Mouse (Mus musculus) subcutaneous adipose tissue, adult 2 months (tissue): ENCODE measurements around the gene Olfr1107. TPM values are rescaled to one million over a fixed set of nuclear protein-coding genes. Genes with fewer than 3 reads are reported as not detected.

Experiments
- polyA plus RNA-seq: library from polyadenylated mRNA; depleted of rRNA; stranded (reverse); fragments of >200 nt; gene quantifications from 2 replicates; pipeline ENCODE4 v1.2.3, GENCODE M21; 2012; ENCODE audit warnings: low replicate concordance; rRNA removed

Olfr1107 gene
- not detected in 2 replicates for polyA plus RNA-seq

DNA sequence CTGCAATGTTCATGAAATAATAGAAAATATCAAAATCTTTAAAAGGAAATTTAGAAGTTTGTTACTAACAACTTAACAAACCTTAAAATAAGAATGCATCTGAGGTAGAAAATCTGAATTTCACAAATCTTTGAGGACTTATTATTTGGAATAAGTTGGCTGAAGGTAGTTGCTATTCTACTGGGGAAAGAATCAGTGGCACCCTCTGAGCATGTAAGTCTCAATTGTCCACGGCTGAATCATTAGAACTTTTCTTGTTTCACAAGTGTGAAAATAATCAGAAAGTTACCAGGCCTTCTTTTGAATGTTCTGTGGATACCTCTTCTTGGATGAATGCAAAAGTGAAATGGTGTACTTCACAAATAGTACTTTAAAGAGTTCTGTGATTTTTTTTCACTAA is at the start of gene Olfr1107:
TSS of gene Olfr1107 (minus strand) at position 101 of the 400 bp plus-strand sequence.

GRCm38 (mm10) chr2:87114467-87114866 is 38.9 kb upstream of the Olfr1107 start, which contains the start of gene Olfr259:
Gene Olfr259, minus strand, starts transcription at chr2:87114567.

DNA sequence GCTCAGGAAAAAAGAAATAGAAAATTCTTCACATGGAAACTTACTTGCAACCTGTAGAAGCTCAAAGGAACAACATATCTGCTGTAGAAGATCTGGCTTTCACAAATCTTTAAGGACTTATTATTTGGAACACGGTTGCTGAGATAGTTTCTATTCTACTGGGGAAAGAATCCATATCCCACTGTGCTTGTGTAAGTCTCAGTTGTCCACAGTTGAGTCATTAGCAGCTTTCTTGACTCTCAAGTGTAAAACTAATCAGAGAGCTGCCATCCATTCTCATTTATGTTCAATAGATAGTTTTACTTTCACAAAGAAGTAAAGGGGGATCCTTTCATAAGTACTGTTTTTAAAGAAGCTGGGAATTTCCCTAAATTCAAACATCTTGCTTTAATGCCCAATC is 20.3 kb upstream of the Olfr1107 start, which contains the start of gene Olfr1109:
TSS of gene Olfr1109 (minus strand) at position 101 of the 400 bp plus-strand sequence.

DNA sequence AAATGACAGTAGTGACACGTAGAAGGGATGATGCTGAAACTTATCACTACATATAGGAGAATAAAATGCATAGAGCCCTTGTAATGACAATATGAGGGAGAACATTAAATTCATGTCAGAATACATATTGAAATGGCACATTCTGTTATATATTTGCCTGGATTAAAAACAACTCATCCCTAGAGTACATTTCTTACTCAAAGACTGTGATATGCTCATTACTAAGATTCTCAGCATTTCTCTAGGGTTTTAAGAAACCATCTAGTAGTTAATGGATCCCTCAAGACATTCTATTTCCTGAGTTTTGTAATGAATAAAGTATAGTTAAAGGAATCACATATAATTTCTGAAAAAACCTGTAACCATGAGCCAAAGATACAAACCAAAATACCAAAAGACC is 23.4 kb downstream of the Olfr1107 start, which contains the start of gene Olfr1106:
TSS of gene Olfr1106 (minus strand) at position 101 of the 400 bp plus-strand sequence.

DNA sequence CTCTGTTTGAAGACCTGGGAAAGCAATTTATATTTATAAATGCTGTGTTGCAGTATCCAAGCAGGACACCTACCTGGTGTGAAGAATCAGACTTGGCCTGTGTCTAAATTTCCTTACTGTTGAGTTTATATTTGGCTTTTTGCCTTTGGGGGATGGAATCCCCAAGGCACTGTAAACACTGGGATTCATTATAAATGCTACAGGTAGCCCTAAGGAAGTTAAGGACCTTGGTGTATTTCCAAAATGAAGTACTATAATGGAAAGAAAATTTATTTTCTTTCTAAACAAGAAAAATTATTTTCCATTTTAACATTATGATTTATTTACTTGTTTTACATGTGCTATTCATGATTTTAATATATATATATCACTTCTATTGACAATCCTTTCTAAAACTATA is 39.2 kb downstream of the Olfr1107 start, which contains the start of gene Olfr1105:
TSS of gene Olfr1105 (minus strand) at position 101 of the 400 bp plus-strand sequence.

DNA sequence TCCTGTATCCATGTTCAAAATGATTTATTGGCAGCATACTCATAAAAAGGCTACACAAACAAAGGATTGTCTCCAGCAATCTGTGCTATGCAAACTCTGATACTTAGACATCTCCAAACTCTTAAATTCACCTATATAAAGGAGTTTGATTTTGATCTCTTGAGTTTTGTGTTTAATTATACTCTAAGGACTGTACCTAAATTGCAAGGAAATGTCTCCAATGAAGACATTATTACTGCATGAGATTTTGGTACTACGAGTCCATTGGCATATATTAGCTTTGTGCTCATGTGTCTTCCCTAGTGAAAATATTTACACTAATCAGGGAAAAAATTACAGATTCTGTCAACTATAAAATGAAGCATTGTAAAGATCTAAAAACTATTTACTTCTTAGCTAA is 48.6 kb downstream of the Olfr1107 start, which contains the start of gene Olfr1104:
TSS of gene Olfr1104 (minus strand) at position 101 of the 400 bp plus-strand sequence.

Other genes with a start within 250 kb of the Olfr1107 start
- gene Olfr1095, start 224.1 kb downstream of the Olfr1107 start, polyA plus RNA-seq: not detected in 2 replicates
- gene Gm13723, start 201.0 kb downstream of the Olfr1107 start, polyA plus RNA-seq: not detected in 2 replicates
- gene Olfr1097, start 183.6 kb downstream of the Olfr1107 start, polyA plus RNA-seq: not detected in 2 replicates
- gene Olfr1098, start 151.3 kb downstream of the Olfr1107 start, polyA plus RNA-seq: not detected in 2 replicates
- not detected in 2 replicates for gene Olfr1099, start 115.1 kb downstream of the Olfr1107 start, polyA plus RNA-seq
- gene Olfr1100, start 95.9 kb downstream of the Olfr1107 start, polyA plus RNA-seq: not detected in 2 replicates
- gene Olfr1101, start 84.6 kb downstream of the Olfr1107 start, polyA plus RNA-seq: not detected in 2 replicates
- gene Olfr1102, start 77.4 kb downstream of the Olfr1107 start, polyA plus RNA-seq: not detected in 2 replicates
- gene Olfr1104, start 48.7 kb downstream of the Olfr1107 start, polyA plus RNA-seq: not detected in 2 replicates
- gene Olfr1105, start 39.3 kb downstream of the Olfr1107 start, polyA plus RNA-seq: not detected in 2 replicates
- gene Olfr1106, start 23.5 kb downstream of the Olfr1107 start, polyA plus RNA-seq: not detected in 2 replicates
- gene Olfr1109, start 20.2 kb upstream of the Olfr1107 start, polyA plus RNA-seq: not detected in 2 replicates
- not detected in 2 replicates for gene Olfr259, start 38.8 kb upstream of the Olfr1107 start, polyA plus RNA-seq
- gene Olfr1110, start 64.5 kb upstream of the Olfr1107 start, polyA plus RNA-seq: not detected in 2 replicates
- gene Olfr1111, start 76.8 kb upstream of the Olfr1107 start, polyA plus RNA-seq: not detected in 2 replicates
- gene Olfr1112, start 112.0 kb upstream of the Olfr1107 start, polyA plus RNA-seq: not detected in 2 replicates
- not detected in 2 replicates for gene Olfr1113, start 133.2 kb upstream of the Olfr1107 start, polyA plus RNA-seq
- not detected in 2 replicates for gene Olfr1115, start 172.2 kb upstream of the Olfr1107 start, polyA plus RNA-seq
- not detected in 2 replicates for gene Olfr1116, start 191.7 kb upstream of the Olfr1107 start, polyA plus RNA-seq
- gene Olfr1118, start 231.8 kb upstream of the Olfr1107 start, polyA plus RNA-seq: not detected in 2 replicates